Mouse (Mus musculus): ENCODE measurements around the gene Vps54.

GRCm38 (mm10) chr11:21237474-21238278, 1.4 kb upstream of the Vps54 start:
- TF ChIP-seq CTCF (IDR thresholded peaks at IDR 0.05; ENCODE audit: low read depth), result no peak
- no peak for TF ChIP-seq EP300 (IDR thresholded peaks at IDR 0.05; ENCODE audit: low read depth)

Measured in heart, postnatal 0 days (tissue).